Mouse (Mus musculus) central nervous system, embryonic 14 days (tissue): Measurements from ENCODE around the gene Olfr1411. TPM values are rescaled to one million over a fixed set of nuclear protein-coding genes. Genes with fewer than 3 reads are reported as not detected.

Experiments
- polyA plus RNA-seq: library from polyadenylated mRNA; depleted of rRNA; stranded (reverse); fragments of >200 nt; gene quantifications from 2 replicates; pipeline ENCODE4 v1.2.3, GENCODE M21; 2012; rRNA removed

The Olfr1411 gene
- polyA plus RNA-seq, result not detected in 2 replicates

DNA sequence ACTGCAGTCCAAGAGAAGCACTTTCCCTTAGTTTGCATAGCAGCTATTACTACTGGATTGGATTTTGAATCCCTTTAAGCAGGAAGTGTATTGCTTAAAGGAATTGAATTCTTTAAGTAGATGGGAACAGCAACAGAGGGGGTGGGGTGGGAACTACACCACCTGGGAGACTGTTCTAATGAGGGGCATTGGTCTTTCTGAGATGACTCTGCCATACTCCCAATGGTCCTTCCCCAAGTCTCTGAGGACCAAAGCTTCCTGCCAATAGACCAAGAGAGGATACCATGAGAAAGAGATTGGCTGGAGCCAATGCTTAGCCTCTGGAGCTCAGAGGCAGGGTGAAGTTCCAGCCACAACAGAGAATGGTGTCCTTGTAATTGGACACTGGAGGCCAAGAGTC lies at the start of gene Olfr1411:
Olfr1411 (plus strand) TSS at position 301 of the 400 bp plus-strand sequence.

DNA sequence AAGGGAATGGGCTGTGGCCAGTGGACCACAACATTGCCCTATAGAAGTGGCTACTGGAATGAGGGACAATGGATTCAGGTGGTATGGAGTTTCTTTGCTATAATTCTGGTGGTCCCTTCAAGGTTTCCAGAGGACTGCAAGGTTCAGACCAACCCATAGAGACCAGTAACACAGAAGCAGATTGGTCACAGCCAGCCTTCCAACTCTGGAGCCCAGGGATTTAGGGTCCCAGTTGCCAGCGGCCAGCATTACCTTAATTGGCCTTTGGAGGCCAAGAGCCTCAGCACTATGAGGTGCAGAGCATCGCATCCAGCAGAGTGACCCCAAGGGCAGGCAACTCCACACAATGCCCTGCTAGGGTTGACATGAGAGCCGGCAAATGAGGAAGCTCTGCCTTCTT lies 23.2 kb upstream of the Olfr1411 start, which contains the start of gene Olfr1413:
Olfr1413 (plus strand) TSS at position 301 of the 400 bp plus-strand sequence.

GRCm38 (mm10) chr1:92585479-92585878 lies 8.7 kb upstream of the Olfr1411 start, which contains the start of gene Olfr1412:
Olfr1412 (plus strand) TSS chr1:92585779.

DNA sequence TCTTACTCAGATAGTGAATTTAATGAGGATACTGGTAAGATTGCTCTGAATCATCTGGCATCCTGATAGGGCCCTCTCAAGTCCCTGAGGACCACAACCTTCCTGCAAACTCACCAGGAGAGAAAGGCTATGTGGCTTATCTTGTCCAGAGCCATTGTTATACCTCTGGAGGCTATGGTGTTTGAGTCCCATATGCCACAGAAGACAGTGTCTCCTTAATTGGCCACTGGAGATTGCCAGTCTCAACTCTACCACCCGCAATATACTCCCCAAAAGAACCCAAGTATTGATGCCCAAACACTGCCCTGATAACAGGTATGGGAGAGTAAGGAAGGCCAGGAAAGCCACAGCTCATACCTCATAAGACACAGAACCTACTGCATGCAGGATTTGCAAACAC lies 11.3 kb downstream of the Olfr1411 start, which contains the start of gene Olfr1410:
Olfr1410 (plus strand) TSS at position 301 of the 400 bp plus-strand sequence.

GRCm38 (mm10) chr1:92617488-92617887 lies 23.3 kb downstream of the Olfr1411 start, which contains the start of gene Olfr12:
Olfr12 (plus strand) TSS chr1:92617788.

DNA sequence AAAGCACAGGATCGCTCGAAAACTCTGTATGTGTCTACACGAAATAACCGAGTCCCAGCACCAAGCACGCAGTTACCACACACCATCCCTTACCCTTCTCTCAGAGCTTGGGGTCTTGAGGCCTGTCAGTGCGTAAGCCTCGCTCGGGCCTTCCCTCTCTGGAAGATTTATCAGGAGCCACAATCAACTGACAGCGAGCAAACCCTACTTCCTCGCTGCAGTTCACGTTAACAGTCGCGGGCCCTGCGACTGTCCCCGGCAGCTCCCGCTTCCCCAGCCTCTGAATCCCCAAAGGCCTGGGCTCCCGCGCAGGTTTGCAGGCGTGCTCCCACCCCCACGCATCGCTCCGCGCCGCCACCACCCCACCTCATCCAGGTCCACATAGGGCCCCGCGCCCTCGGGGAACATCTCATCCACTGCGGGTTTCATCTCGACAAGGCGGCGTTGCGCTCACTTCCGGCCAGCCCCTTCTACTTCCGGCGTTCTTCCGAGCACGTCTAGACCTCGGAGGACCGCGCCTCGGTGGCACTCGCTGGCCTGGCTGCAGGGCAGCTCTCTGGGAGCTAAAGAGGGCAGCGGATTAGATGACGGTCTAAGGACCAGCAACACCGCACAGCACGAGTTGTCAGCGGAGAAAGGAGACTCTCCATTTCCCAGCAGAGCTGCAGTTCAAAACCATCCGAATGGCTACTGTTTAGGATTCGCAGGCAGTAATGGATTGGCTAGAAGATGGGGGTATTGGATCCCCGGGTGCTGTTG lies 47.5 kb downstream of the Olfr1411 start, which contains the start of gene Cops9:
Cops9 (minus strand) TSS at position 472 of the 759 bp plus-strand sequence.

Other genes with a start within 250 kb of the Olfr1411 start
- 134 and 135 TPM in 2 replicates for gene Ndufa10, start 120.6 kb upstream of the Olfr1411 start, polyA plus RNA-seq
- not detected in 2 replicates for gene Olfr1416, start 109.3 kb upstream of the Olfr1411 start, polyA plus RNA-seq
- not detected in 2 replicates for gene Olfr1415, start 98.3 kb upstream of the Olfr1411 start, polyA plus RNA-seq
- not detected in 2 replicates for gene Olfr1414, start 75.8 kb upstream of the Olfr1411 start, polyA plus RNA-seq
- gene Olfr1413, start 23.1 kb upstream of the Olfr1411 start, polyA plus RNA-seq, result not detected in 2 replicates
- gene Olfr1412, start 8.6 kb upstream of the Olfr1411 start, polyA plus RNA-seq, result not detected in 2 replicates
- not detected in 2 replicates for gene Olfr1410, start 11.4 kb downstream of the Olfr1411 start, polyA plus RNA-seq
- gene Olfr12, start 23.4 kb downstream of the Olfr1411 start, polyA plus RNA-seq, result not detected in 2 replicates
- 341 and 351 TPM in 2 replicates for gene Cops9, start 47.6 kb downstream of the Olfr1411 start, polyA plus RNA-seq
- gene Otos, start 54.4 kb downstream of the Olfr1411 start, polyA plus RNA-seq, result 0.06 and 0.11 TPM in 2 replicates
- 116 and 132 TPM in 2 replicates for gene Gpc1, start 237.2 kb downstream of the Olfr1411 start, polyA plus RNA-seq